Mouse (Mus musculus): ENCODE measurements around the gene Otud4. TPM values are rescaled to one million over a fixed set of nuclear protein-coding genes. Genes with fewer than 3 reads are reported as not detected.

Otud4 gene
- total RNA-seq, 4 experiments from 2014 or later: 36.1 to 41.6 (median 38.0) TPM

Other genes with a start within 250 kb of the Otud4 start
- gene Smad1, start 240.1 kb upstream of the Otud4 start, total RNA-seq (2022): 10 to 100 TPM; 31.1 to 36.5 (median 32.2) TPM
- 10 to 100 TPM; 61.1 to 66.6 (median 63.1) TPM for gene Abce1, start 72.1 kb downstream of the Otud4 start, total RNA-seq (2022)
- gene Anapc10, start 72.2 kb downstream of the Otud4 start, total RNA-seq (2022): 1 to 10 TPM; 5.8 to 9.9 (median 6.6) TPM

All from left cerebral cortex, adult 8-10 months (tissue).